ENCODE assay signal across 12 mouse cellular contexts in genomic region chr5:125333009-125333408, GRCm38 (mm10). TPM values are rescaled to one million over a fixed set of nuclear protein-coding genes. Genes with fewer than 3 reads are reported as not detected.
DNase-seq lines count a peak whose midpoint lies in the region; ATAC-seq and TF ChIP-seq lines count a peak whose summit lies in the region.
"Had no signal": no experiment of that assay in that cellular context is flagged by ENCODE, and none has a peak within 500 bp of the region (broad histone marks: within the 10 kb centered on the region; RNA-seq: fewer than 3 reads in every experiment).

No protein-coding gene starts in this region.

- H3K4me3 ChIP-seq in left cerebral cortex, adult 2 months, result no peak overlapping the region
- no peak overlapping the region for H3K4me3 ChIP-seq in embryonic facial prominence, embryonic 14.5 days (ENCODE audit: low read depth, low read length)
- no peak overlapping the region for H3K4me3 ChIP-seq in limb, embryonic 15.5 days
- H3K4me3 ChIP-seq in midbrain, embryonic 15.5 days, result no peak overlapping the region
- H3K4me3 ChIP-seq: forebrain, embryonic 15.5 days; hindbrain, embryonic 10.5 days had no signal

- peak overlapping the region; percentile 36; the same call in 1 of the 2 replicates for H3K27ac ChIP-seq in left cerebral cortex, adult 2 months
- H3K27ac ChIP-seq in embryonic facial prominence, embryonic 14.5 days (replicated peaks; ENCODE audit: low read depth, low read length), result peak overlapping the region; percentile 49; the same call in 1 of the 2 replicates
- peak overlapping the region; percentile 33 for H3K27ac ChIP-seq in limb, embryonic 15.5 days
- H3K27ac ChIP-seq in midbrain, embryonic 15.5 days, result no peak overlapping the region
- H3K27ac ChIP-seq: forebrain, embryonic 15.5 days; hindbrain, embryonic 10.5 days had no signal

- H3K27me3 ChIP-seq in embryonic facial prominence, embryonic 14.5 days (replicated peaks; ENCODE audit: control insufficient read depth, insufficient read depth, low read length), result no peaks in the 10 kb centered on the region
- no peaks in the 10 kb centered on the region for H3K27me3 ChIP-seq in limb, embryonic 15.5 days
- no peaks in the 10 kb centered on the region for H3K27me3 ChIP-seq in midbrain, embryonic 15.5 days (replicated peaks)
- H3K27me3 ChIP-seq: forebrain, embryonic 15.5 days had no signal

- H3K4me1 ChIP-seq in embryonic facial prominence, embryonic 14.5 days (ENCODE audit: control insufficient read depth, insufficient read depth, low read length), result peaks cover 9% of the 10 kb centered on the region; the same call in 1 of the 2 replicates
- H3K4me1 ChIP-seq in limb, embryonic 15.5 days, result peaks cover 16% of the 10 kb centered on the region; the same call in 1 of the 2 replicates
- H3K4me1 ChIP-seq in midbrain, embryonic 15.5 days, result peaks cover 8% of the 10 kb centered on the region
- H3K4me1 ChIP-seq: forebrain, embryonic 15.5 days had no signal

- no peaks in the 10 kb centered on the region for H3K9me3 ChIP-seq in embryonic facial prominence, embryonic 14.5 days (ENCODE audit: control insufficient read depth, low read length)
- H3K9me3 ChIP-seq in limb, embryonic 15.5 days, result no peaks in the 10 kb centered on the region
- H3K9me3 ChIP-seq in midbrain, embryonic 15.5 days, result no peaks in the 10 kb centered on the region
- H3K9me3 ChIP-seq: forebrain, embryonic 15.5 days; hindbrain, embryonic 10.5 days had no signal

- 0 out of 2 replicates have a peak, but pooled peaks cover 3% of the 10 kb centered on the region for H3K36me3 ChIP-seq in embryonic facial prominence, embryonic 14.5 days (ENCODE audit: control insufficient read depth, insufficient read depth, low read length)
- H3K36me3 ChIP-seq in limb, embryonic 15.5 days, result no peaks in the 10 kb centered on the region
- H3K36me3 ChIP-seq in midbrain, embryonic 15.5 days (replicated peaks), result no peaks in the 10 kb centered on the region
- H3K36me3 ChIP-seq: forebrain, embryonic 15.5 days; hindbrain, embryonic 10.5 days had no signal

- 79% methylated on average over 6 of the region's 6 CpGs for WGBS in embryonic facial prominence, embryonic 14.5 days
- 74% methylated on average over 6 of the region's 6 CpGs for WGBS in limb, embryonic 15.5 days
- 90% methylated on average over 6 of the region's 6 CpGs for WGBS in midbrain, embryonic 15.5 days

- peak; percentile 39 for DNase-seq in adrenal gland, adult 2 months
- DNase-seq in adrenal gland, adult (ENCODE audit: inconsistent age in 2 of 2, low spot score in 1 of 2), result no peak
- DNase-seq in left cerebral cortex, adult 2 months (ENCODE audit: extremely low spot score in 1 of 2, low spot score in 2 of 2), result no peak
- no peak for DNase-seq in left cerebral cortex, postnatal 10 days (ENCODE audit: extremely low spot score in 1 of 2, low spot score in 2 of 2)
- no peak for DNase-seq in embryonic facial prominence, embryonic 14.5 days (ENCODE audit: low spot score)
- DNase-seq in cerebellum, postnatal 4 days (ENCODE audit: low spot score in 2 of 2), result no peak
- DNase-seq: kidney, adult 9 months had no signal

- TF ChIP-seq CTCF in left cerebral cortex, adult 2 months (IDR thresholded peaks at IDR 0.05), result no peak

- no peak overlapping the region for H3K4me2 ChIP-seq in embryonic facial prominence, embryonic 14.5 days (ENCODE audit: low read depth, low read length)
- H3K4me2 ChIP-seq in limb, embryonic 15.5 days, result no peak overlapping the region
- H3K4me2 ChIP-seq in midbrain, embryonic 15.5 days, result no peak overlapping the region
- H3K4me2 ChIP-seq: forebrain, embryonic 15.5 days; midbrain, embryonic 11.5 days had no signal

- intact Hi-C loops in left cerebral cortex, adult 2 months (cut with DNase I), result no loop called here
- intact Hi-C loops in left cerebral cortex, postnatal 10 days (cut with DNase I), result no loop called here

- ATAC-seq in embryonic facial prominence, embryonic 14.5 days (ENCODE audit: low read depth), result no peak
- ATAC-seq in limb, embryonic 15.5 days (ENCODE audit: insufficient number of reproducible peaks, low FRiP score, low TSS enrichment, low read depth), result no peak
- no peak for ATAC-seq in midbrain, embryonic 15.5 days (replicated peaks)
- ATAC-seq: forebrain, embryonic 15.5 days had no signal

- H3K9ac ChIP-seq in embryonic facial prominence, embryonic 14.5 days (ENCODE audit: low read depth, low read length), result no peak overlapping the region
- H3K9ac ChIP-seq in limb, embryonic 15.5 days, result no peak overlapping the region
- no peak overlapping the region for H3K9ac ChIP-seq in midbrain, embryonic 15.5 days
- H3K9ac ChIP-seq: forebrain, embryonic 15.5 days had no signal

RNA-seq across cellular contexts. Expression of gene Scarb1, which starts 7.9 kb away (rescaled TPM):
- 1,000 to 10,000 TPM; 2,436 to 2,553 TPM for total RNA-seq in adrenal gland, adult 2 months (2021)
- polyA plus RNA-seq in adrenal gland, adult 2 months (2012; rRNA removed), result 2,348 and 2,822 TPM in 2 replicates
- 10 to 100 TPM; 24.4 to 29.6 TPM for total RNA-seq in left cerebral cortex, adult 2 months (2021)
- 10 to 100 TPM; 49.1 to 52.9 TPM for total RNA-seq in left cerebral cortex, postnatal 10 days (2021)
- 44.4 and 47.9 TPM in 2 replicates for polyA plus RNA-seq in embryonic facial prominence, embryonic 14.5 days (2014; fragmentation: Nextera tagmentation; extraction: Ambion mirVana)
- 57.2 and 65.1 TPM in 2 replicates for polyA plus RNA-seq in limb, embryonic 15.5 days (2015; fragmentation: Nextera tagmentation; extraction: Ambion mirVana)
- polyA plus RNA-seq in midbrain, embryonic 15.5 days (2015; fragmentation: Nextera tagmentation; extraction: Ambion mirVana), result 40.3 and 45.9 TPM in 2 replicates

RNA-seq across cellular contexts. Expression of gene Gm10382, which starts 56.1 kb away (rescaled TPM):
- under 1 TPM; 0.23 to 0.24 TPM for total RNA-seq in adrenal gland, adult 2 months (2021)
- 0.26 and 0.50 TPM in 2 replicates for polyA plus RNA-seq in adrenal gland, adult 2 months (2012; rRNA removed)
- under 1 TPM; 0.28 to 0.48 TPM for total RNA-seq in left cerebral cortex, adult 2 months (2021)
- total RNA-seq in left cerebral cortex, postnatal 10 days (2021), result under 1 TPM; 0.39 to 0.56 TPM
- 0.24 TPM in 1 of 2 replicates, not detected in the other for polyA plus RNA-seq in embryonic facial prominence, embryonic 14.5 days (2014; fragmentation: Nextera tagmentation; extraction: Ambion mirVana)
- 0.14 and 0.32 TPM in 2 replicates for polyA plus RNA-seq in limb, embryonic 15.5 days (2015; fragmentation: Nextera tagmentation; extraction: Ambion mirVana)
- 0.74 and 0.86 TPM in 2 replicates for polyA plus RNA-seq in midbrain, embryonic 15.5 days (2015; fragmentation: Nextera tagmentation; extraction: Ambion mirVana)

RNA-seq across cellular contexts. Expression of gene Ubc, which starts 57.0 kb away (rescaled TPM):
- 1,000 to 10,000 TPM; 1,333 to 2,925 TPM for total RNA-seq in adrenal gland, adult 2 months (2021)
- polyA plus RNA-seq in adrenal gland, adult 2 months (2012; rRNA removed), result 634 and 889 TPM in 2 replicates
- 100 to 1,000 TPM; 846 to 851 TPM for total RNA-seq in left cerebral cortex, adult 2 months (2021)
- total RNA-seq in left cerebral cortex, postnatal 10 days (2021), result 100 to 1,000 TPM; 831 to 842 TPM
- 879 and 1,077 TPM in 2 replicates for polyA plus RNA-seq in embryonic facial prominence, embryonic 14.5 days (2014; fragmentation: Nextera tagmentation; extraction: Ambion mirVana)
- polyA plus RNA-seq in limb, embryonic 15.5 days (2015; fragmentation: Nextera tagmentation; extraction: Ambion mirVana), result 1,133 and 1,236 TPM in 2 replicates
- 1,496 and 1,513 TPM in 2 replicates for polyA plus RNA-seq in midbrain, embryonic 15.5 days (2015; fragmentation: Nextera tagmentation; extraction: Ambion mirVana)

Comparison
In these comparisons a context has a peak if more than half of its experiments do, and no peak if none do; other contexts are left out.
1. RNA of gene Scarb1, which starts 7.9 kb away (polyA plus RNA-seq): 2,348 to 2,822 TPM in adrenal gland, adult 2 months; 57.2 to 65.1 TPM in limb, embryonic 15.5 days, 40.3 to 45.9 TPM in midbrain, embryonic 15.5 days and 44.4 to 47.9 TPM in embryonic facial prominence, embryonic 14.5 days; every median in the first group is over 10 times any median in the second.